Mouse (Mus musculus) neural tube, embryonic 15.5 days (tissue): Measurements from ENCODE around the gene Rnls. TPM values are rescaled to one million over a fixed set of nuclear protein-coding genes. Genes with fewer than 3 reads are reported as not detected.

Experiments
- ATAC-seq: fragments of 200-750 bp; cut with Nextera tagmentation; 2 replicates; pipeline ENCODE4 v1.8.0; 2017; ENCODE audit warnings: mild to moderate bottlenecking, moderate TSS enrichment, moderate library complexity; ENCODE audit not compliant: low FRiP score
- H3K27ac ChIP-seq: fragments of 300-500 bp; sonication (generic); replicated peaks from 2 replicates; pipeline ENCODE4 v1.5.1; 2015; ENCODE audit warnings: mild to moderate bottlenecking, inconsistent platforms
- H3K27me3 ChIP-seq: fragments of 300-500 bp; sonication (generic); replicated peaks from 2 replicates; pipeline ENCODE4 v1.6.1; 2015; ENCODE audit warnings: inconsistent platforms
- H3K36me3 ChIP-seq: fragments of 300-500 bp; sonication (generic); 2 replicates; pipeline ENCODE4 v1.6.1; 2015; ENCODE audit warnings: inconsistent platforms
- H3K4me1 ChIP-seq: fragments of 300-500 bp; sonication (generic); 2 replicates; pipeline ENCODE4 v1.6.1; 2015; ENCODE audit warnings: inconsistent platforms
- H3K4me2 ChIP-seq: fragments of 300-500 bp; sonication (generic); 2 replicates; pipeline ENCODE4 v1.6.1; 2015; ENCODE audit warnings: inconsistent platforms, mild to moderate bottlenecking, moderate library complexity
- H3K4me3 ChIP-seq: fragments of 300-500 bp; sonication (generic); replicated peaks from 2 replicates; pipeline ENCODE4 v1.5.1; 2015; ENCODE audit warnings: mild to moderate bottlenecking, inconsistent platforms
- H3K9ac ChIP-seq: fragments of 300-500 bp; sonication (generic); replicated peaks from 2 replicates; pipeline ENCODE4 v1.6.1; 2015; ENCODE audit warnings: mild to moderate bottlenecking, inconsistent platforms
- H3K9me3 ChIP-seq: fragments of 300-500 bp; sonication (generic); replicated peaks from 2 replicates; pipeline ENCODE4 v1.6.1; 2016; ENCODE audit warnings: inconsistent platforms
- WGBS: fragments of 180-500 bp; shearing (Covaris S2); methylation state at CpG from one replicate; pipeline ENCODE4 v1.1.7; 2015; ENCODE audit warnings: mixed read lengths; 5-methylcytosine and 5-hydroxymethylcytosine counted together
- polyA plus RNA-seq: library from polyadenylated mRNA; unstranded; fragments of >200 nt; fragmentation: Nextera tagmentation; extraction: Ambion mirVana; gene quantifications from 2 replicates; pipeline ENCODE4 v1.2.1, GENCODE M21; 2015

Gene Rnls
- polyA plus RNA-seq, 1 experiment from 2014 or later = 11.1 TPM

GRCm38 (mm10) chr19:33119947-33120346 lies 272.1 kb downstream of the Rnls start:
- no peaks in the 10 kb centered on the region for H3K27me3 ChIP-seq
- no peak overlapping the region for H3K9ac ChIP-seq
- no peaks in the 10 kb centered on the region for H3K9me3 ChIP-seq
- no peak overlapping the region for H3K4me2 ChIP-seq
- no peaks in the 10 kb centered on the region for H3K36me3 ChIP-seq
- H3K4me3 ChIP-seq = no peak overlapping the region
- no peak overlapping the region for H3K27ac ChIP-seq
- 89% methylated on average over 5 of the region's 5 CpGs for WGBS
- ATAC-seq = no peak
- H3K4me1 ChIP-seq = no peaks in the 10 kb centered on the region

- Histone ChIP-seq H3K27me3 (no peaks in the 10 kb centered on the region), H3K4me2 (no peak overlapping the region), H3K4me3 (no peak overlapping the region), H3K9me3 (no peaks in the 10 kb centered on the region), H3K4me1 (peaks cover under 1% of the 10 kb centered on the region; the same call in 1 of the 2 replicates), H3K9ac (no peak overlapping the region), H3K36me3 (no peaks in the 10 kb centered on the region), H3K27ac (no peak overlapping the region)
- WGBS = 82% methylated on average over 1 of the region's 1 CpGs
- ATAC-seq = no peak
These were observed 273.2 kb downstream of the Rnls start for GRCm38 (mm10) chr19:33118898-33119297.

DNA sequence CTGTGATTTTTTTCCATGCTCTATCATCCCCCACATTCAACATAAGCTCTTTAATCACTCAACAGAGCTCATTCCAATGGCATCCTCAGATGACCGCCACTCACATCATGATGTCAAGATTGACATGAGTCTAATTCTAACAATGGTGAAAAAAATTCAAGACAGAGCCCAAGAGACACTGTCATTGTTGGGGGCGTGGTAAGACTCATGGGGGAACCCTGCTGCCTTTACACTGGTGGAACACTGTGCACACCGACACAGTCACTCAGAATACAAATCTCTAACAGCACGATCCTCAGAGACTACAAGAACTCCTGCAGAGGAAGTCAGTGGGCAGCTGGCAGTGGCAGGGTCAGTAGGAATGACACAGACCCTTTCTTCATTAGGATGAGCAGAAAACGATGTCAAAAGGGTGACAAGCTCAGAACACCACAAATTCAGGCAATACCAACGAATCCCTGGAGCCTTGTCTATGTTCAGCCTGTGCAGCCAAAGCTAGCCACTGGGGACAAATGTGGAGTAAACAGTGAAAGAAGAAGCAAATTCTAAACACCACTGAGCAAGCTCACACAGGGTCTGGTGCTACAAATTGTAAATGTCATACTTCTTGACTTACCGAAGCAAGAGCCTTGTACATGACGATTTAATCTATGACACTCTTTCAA lies 277.3 kb downstream of the Rnls start:
- whole genome bisulfite sequencing = 79% methylated on average over 8 of the region's 8 CpGs
- H3K27ac ChIP-seq = no peak overlapping the region
- no peaks in the 10 kb centered on the region for H3K9me3 ChIP-seq
- H3K4me3 ChIP-seq = no peak overlapping the region
- H3K27me3 ChIP-seq = no peaks in the 10 kb centered on the region
- no peak overlapping the region for H3K9ac ChIP-seq
- ATAC-seq = no peak
- no peak overlapping the region for H3K4me2 ChIP-seq
- H3K4me1 ChIP-seq = peaks cover 8% of the 10 kb centered on the region; the same call in 1 of the 2 replicates
- H3K36me3 ChIP-seq = no peaks in the 10 kb centered on the region

GRCm38 (mm10) chr19:33113746-33114145 lies 278.3 kb downstream of the Rnls start:
- Histone ChIP-seq H3K36me3 (no peaks in the 10 kb centered on the region), H3K27ac (no peak overlapping the region), H3K9ac (no peak overlapping the region), H3K27me3 (no peaks in the 10 kb centered on the region), H3K4me3 (no peak overlapping the region), H3K4me2 (no peak overlapping the region), H3K4me1 (peaks cover 8% of the 10 kb centered on the region; the same call in 1 of the 2 replicates), H3K9me3 (no peaks in the 10 kb centered on the region)
- ATAC-seq = no peak
- 57% methylated on average over 7 of the region's 7 CpGs for WGBS

GRCm38 (mm10) chr19:33110404-33110803 lies 281.7 kb downstream of the Rnls start:
- no peak for ATAC-seq
- H3K27ac ChIP-seq = no peak overlapping the region; the same call in 1 of the 2 replicates
- H3K4me1 ChIP-seq = peaks cover 8% of the 10 kb centered on the region; the same call in 1 of the 2 replicates
- WGBS = 73% methylated on average over 9 of the region's 9 CpGs
- H3K4me3 ChIP-seq = no peak overlapping the region
- no peak overlapping the region for H3K9ac ChIP-seq
- H3K27me3 ChIP-seq = no peaks in the 10 kb centered on the region
- no peak overlapping the region for H3K4me2 ChIP-seq
- no peaks in the 10 kb centered on the region for H3K36me3 ChIP-seq
- H3K9me3 ChIP-seq = no peaks in the 10 kb centered on the region

DNA sequence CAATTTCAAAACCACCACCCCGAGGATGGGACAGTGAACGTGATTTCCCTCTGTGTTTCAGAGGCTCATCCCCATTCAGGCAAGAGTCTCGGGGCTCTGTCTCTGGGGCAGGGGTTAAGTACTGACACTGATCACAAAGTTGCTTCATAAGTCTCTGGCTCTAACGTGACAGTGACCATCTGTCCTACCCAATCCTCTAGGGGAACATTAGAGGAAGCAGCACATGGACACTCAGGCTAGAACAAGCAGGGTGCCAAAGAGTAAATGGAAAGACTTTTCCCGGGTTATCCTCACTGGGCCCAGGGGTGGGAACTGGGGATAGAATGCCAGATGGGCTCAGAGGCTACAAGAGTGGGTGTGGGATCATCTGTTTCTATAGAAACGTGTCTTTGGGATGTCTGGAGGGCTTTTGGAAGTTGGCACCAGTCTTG lies 282.1 kb downstream of the Rnls start:
- H3K36me3 ChIP-seq = no peaks in the 10 kb centered on the region
- H3K4me3 ChIP-seq = no peak overlapping the region
- H3K4me1 ChIP-seq = peaks cover 8% of the 10 kb centered on the region; the same call in 1 of the 2 replicates
- no peak for ATAC-seq
- H3K9me3 ChIP-seq = no peaks in the 10 kb centered on the region
- no peak overlapping the region for H3K27ac ChIP-seq
- H3K4me2 ChIP-seq = no peak overlapping the region
- 45% methylated on average over 6 of the region's 6 CpGs for WGBS
- H3K9ac ChIP-seq = no peak overlapping the region
- H3K27me3 ChIP-seq = no peaks in the 10 kb centered on the region

DNA sequence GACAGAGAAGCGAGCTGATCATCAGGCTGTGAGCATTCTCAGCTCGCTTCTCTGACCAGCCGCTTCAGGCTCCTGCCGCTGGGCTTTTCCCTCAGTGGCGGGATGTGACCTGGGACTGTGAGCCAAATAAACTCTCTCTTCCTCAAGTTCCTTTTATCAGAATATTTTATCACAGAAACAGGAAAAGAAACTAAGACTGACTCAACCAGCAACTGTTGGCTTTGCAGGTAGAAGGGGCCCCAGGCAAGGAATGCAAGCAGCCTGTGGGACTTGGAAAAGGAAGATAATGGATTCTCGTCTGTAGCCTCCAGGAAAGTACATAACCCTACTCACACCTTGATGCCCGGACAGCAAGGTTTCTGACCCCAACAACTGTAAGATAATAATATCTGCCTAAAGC lies 283.0 kb downstream of the Rnls start:
- Histone ChIP-seq H3K4me2 (no peak overlapping the region), H3K27me3 (no peaks in the 10 kb centered on the region), H3K27ac (no peak overlapping the region), H3K4me1 (peaks cover 8% of the 10 kb centered on the region; the same call in 1 of the 2 replicates), H3K4me3 (no peak overlapping the region), H3K36me3 (no peaks in the 10 kb centered on the region), H3K9ac (no peak overlapping the region), H3K9me3 (no peaks in the 10 kb centered on the region)
- ATAC-seq = no peak
- 88% methylated on average over 7 of the region's 7 CpGs for WGBS

- no peak overlapping the region for H3K27ac ChIP-seq
- no peak overlapping the region for H3K9ac ChIP-seq
- no peak overlapping the region for H3K4me3 ChIP-seq
- 92% methylated on average over 6 of the region's 6 CpGs for WGBS
- no peaks in the 10 kb centered on the region for H3K27me3 ChIP-seq
- ATAC-seq = no peak
- no peaks in the 10 kb centered on the region for H3K9me3 ChIP-seq
- H3K36me3 ChIP-seq = no peaks in the 10 kb centered on the region
- peaks cover 7% of the 10 kb centered on the region; the same call in 1 of the 2 replicates for H3K4me1 ChIP-seq
- H3K4me2 ChIP-seq = no peak overlapping the region
These were observed 288.2 kb downstream of the Rnls start for GRCm38 (mm10) chr19:33103851-33104250.

DNA sequence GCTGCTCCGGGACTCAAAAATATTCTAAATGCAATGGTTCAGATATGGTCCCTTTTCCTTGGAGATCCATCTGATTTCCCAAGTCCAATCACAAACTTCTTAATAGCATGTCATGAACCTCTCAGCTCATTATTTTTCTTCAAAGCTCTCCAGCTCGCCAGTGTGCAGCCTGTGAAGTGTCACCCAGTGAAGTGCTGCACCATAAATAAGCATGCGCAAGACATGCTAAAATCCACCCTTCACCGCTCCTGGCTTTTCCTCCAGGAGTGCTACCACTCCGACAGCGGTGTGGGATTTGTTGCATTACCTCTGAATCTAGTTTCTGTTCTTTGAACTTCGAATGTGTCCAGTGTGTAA lies 289.3 kb downstream of the Rnls start:
- Histone ChIP-seq H3K4me3 (no peak overlapping the region), H3K9ac (no peak overlapping the region), H3K27me3 (no peaks in the 10 kb centered on the region), H3K27ac (peak overlapping the region; percentile 28; the same call in 1 of the 2 replicates), H3K4me1 (peaks cover 7% of the 10 kb centered on the region; the same call in 1 of the 2 replicates), H3K9me3 (no peaks in the 10 kb centered on the region), H3K4me2 (no peak overlapping the region), H3K36me3 (no peaks in the 10 kb centered on the region)
- ATAC-seq = peak; percentile 54; the same call in 1 of the 2 replicates
- WGBS = 66% methylated on average over 7 of the region's 7 CpGs

- 73% methylated on average over 7 of the region's 7 CpGs for WGBS
These were observed 289.9 kb downstream of the Rnls start for GRCm38 (mm10) chr19:33102008-33102782.

DNA sequence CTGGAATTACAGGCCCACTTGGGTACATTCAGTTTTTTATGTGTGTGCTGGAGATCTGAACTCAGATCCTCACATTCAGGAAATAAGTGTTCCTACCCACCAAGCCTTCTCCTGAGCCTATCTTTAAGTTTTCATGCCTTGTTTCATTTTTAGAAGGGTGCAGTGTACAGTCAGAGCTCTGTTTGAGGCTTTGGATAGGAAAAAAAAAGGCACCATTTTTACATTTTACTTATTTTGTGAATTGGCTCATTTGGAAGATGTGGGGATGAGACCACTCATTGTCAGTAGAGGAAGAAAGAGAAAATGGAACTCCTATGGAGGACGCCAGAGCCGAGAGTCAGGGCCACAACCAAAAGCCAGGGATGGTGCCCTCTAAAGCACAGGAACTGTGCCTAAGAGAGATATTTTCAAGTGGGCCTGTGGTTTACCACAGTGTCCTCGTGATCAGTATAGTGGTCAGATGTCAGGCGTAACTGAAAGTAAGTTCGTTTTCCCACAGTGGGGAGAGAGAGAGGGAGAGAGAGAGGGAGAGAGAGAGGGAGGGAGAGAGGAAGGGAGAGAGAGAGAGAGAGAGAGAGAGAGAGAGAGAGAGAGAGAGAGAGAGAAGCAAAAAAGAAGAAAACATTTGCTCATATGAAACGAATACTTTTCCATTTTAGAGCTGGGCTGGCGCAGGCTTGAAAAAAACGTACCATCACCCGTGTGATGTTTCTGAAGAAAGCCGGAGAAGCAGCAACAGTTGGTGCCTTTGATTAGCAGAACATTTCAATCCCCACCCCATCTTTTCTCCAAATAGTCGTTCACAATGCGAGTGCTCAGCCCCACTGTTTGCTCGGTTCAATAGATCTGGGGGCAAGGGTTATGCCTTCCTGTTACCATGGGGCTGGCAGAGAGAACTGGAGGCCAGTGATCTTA lies 290.7 kb downstream of the Rnls start:
- H3K4me1 ChIP-seq = peaks cover 7% of the 10 kb centered on the region; the same call in 1 of the 2 replicates
- no peak overlapping the region for H3K4me3 ChIP-seq
- H3K27me3 ChIP-seq = no peaks in the 10 kb centered on the region
- H3K27ac ChIP-seq = no peak overlapping the region
- H3K36me3 ChIP-seq = no peaks in the 10 kb centered on the region
- H3K4me2 ChIP-seq = no peak overlapping the region
- ATAC-seq = no peak
- H3K9me3 ChIP-seq = no peaks in the 10 kb centered on the region
- 46% methylated on average over 13 of the region's 13 CpGs for WGBS
- H3K9ac ChIP-seq = no peak overlapping the region

More at GRCm38 (mm10) chr19:33102008-33102782, 289.9 kb downstream of the Rnls start:
- Histone ChIP-seq H3K4me2 (no peak overlapping the region), H3K4me3 (no peak overlapping the region), H3K4me1 (peaks cover 7% of the 10 kb centered on the region; the same call in 1 of the 2 replicates), H3K36me3 (no peaks in the 10 kb centered on the region), H3K9ac (no peak overlapping the region), H3K9me3 (no peaks in the 10 kb centered on the region), H3K27ac (peak overlapping the region; percentile 28; the same call in 1 of the 2 replicates), H3K27me3 (no peaks in the 10 kb centered on the region)
- ATAC-seq = peak; percentile 67; the same call in 1 of the 2 replicates
